Mouse (Mus musculus): ENCODE data around the gene Rps11. TPM values are rescaled to one million over a fixed set of nuclear protein-coding genes. Genes with fewer than 3 reads are reported as not detected.
A peak's percentile ranks its signal among the peaks of the same experiment; 100 is the strongest.
"Not testable (repeated sequence)": the region's sequence is repeated elsewhere in the genome, so short reads cannot be mapped to it uniquely, and the experiment has no call there.

The Rps11 gene
- total RNA-seq, 2 experiments from 2014 or later: 402 to 406 TPM

DNA sequence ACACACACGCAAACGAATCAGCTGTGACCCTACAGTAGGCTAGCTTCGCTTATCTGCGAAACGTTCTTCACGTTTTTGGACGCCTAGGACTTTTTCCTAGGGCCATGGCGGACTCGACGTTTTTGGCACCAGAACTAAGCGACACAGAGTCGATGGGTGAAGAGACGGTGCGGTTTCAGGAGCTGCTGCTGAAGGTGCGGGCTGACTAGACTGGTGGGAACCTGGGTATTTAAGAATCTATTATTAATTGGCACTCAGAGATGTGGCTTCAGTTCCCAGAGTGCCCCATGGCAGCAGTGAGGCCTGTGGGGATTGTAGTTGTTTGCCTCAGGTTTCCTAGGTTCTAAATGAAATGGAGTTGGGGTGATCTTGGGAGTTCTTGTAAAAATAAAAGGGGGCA lies 32.0 kb upstream of the Rps11 start:
- no peak for DNase-seq (ENCODE audit: low spot score in 2 of 2)
- intact Hi-C loops (cut with DNase I): no loop called here

DNA sequence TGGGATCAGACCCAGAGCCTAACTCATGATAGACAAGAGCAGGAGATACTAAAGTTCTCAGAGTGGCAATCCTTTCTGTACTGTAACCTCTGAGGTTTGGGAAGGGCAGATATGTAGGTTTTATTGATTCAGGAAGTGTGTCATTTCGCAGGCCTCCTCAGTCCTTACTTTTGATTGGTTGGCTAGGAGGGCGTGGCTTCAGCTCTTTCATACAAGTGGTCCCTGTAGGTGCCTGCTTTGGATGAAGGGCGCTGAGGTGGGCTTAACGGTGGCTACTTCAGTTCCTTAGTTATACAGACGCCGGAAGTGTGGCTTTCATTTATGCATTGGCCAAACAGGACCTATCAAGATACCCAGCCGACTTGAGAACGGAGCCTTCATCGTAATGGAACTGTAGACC lies 31.4 kb upstream of the Rps11 start:
- no peak for DNase-seq (ENCODE audit: low spot score in 2 of 2)
- intact Hi-C loops (cut with DNase I): no loop called here

DNA sequence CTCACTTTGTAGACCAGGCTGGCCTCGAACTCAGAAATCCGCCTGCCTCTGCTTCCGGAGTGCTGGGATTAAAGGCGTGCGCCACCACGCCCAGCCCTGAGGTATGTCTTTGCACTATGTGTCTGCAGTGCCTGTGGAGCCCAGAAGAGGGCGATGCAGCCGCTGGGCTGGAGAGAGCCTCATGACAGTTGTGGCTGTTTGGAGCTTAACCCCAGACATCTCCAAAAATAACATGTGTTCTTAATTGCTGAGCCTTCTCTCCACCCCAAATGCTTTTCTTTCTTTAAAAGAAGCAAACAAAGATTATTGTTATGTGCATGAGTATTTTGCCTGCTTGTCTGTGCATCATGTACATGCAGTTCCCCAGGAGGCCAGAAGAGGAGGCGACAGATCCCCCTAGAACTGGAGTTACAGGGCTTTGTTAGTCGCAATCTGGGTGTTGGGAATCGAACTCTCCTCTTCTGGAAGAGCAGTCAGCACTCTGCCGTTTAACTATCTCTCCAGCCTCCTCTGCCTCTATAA lies 30.8 kb upstream of the Rps11 start:
- intact Hi-C loops (cut with DNase I): no loop called here
- peak; percentile 56 to 78 for DNase-seq (ENCODE audit: low spot score in 2 of 2)

DNA sequence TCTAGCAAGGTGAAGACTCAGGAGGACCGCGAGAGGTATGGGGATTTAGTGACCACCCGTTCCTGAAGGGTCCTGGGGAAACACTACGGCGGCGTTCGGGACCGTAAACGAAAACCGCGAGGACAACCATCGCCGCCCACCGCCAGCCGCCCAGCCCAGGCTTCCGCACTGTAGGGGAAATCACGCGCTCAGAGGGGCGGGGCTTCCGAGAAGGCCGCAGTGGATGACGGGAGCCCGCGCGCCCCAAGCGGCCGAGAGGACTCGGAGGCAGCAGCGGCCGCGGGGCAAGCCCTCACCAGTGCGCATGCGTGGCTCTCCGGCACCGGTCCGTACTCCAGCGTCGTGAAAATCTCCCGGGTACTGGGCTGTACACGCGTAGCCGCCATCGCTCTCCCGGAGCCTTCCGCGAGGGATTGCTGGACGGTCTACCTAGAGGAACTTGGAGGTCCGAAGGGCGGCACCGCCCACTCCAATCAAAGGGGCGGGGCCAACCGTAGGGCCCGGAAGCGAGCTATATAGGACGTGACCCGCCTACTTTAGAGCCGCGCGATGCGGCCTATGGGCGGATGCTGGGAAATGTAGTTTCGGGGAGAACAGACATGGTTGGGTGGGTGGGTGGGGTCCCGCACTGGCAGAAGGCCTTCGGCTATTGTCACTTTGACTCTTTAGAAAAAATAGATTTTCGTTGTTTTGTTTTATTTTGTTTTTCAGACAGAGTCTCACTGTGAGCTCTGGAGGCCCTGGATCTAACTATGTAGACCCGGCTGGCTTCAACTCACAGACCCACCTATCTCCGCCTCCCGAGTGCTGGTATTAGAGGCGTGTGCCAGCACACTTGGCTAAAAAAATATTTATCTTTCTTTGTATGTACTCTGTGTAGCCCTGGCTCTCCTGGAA lies 30.1 kb upstream of the Rps11 start, which contains the start of the genes Pih1d1 and Aldh16a1:
Gene Pih1d1, plus strand, starts transcription at position 208 of the 897 bp plus-strand sequence.
Gene Aldh16a1, minus strand, starts transcription at position 489 of the 897 bp plus-strand sequence.
- intact Hi-C loops (cut with DNase I): no loop called here
- peak; percentile 97 to 98 for DNase-seq (ENCODE audit: low spot score in 2 of 2)

DNA sequence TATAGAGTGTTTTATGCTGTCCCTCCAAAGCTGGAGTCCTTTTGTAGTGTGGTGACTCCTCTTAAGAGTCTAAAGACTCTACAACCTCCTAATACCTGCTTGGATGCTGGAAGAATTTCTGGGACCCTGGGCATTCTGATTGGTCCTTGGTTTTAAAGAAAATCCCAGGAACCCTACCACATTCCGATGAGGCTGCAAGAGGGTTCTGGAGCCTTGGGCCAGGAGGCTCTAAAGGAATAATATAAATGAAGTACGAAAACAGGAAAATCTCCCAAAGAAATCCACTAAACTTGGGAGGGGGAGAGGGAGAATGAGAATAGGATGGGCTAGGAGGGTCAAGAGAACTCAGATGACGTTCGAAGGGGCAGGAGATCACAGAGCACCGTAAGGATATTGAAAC lies 29.3 kb upstream of the Rps11 start:
- intact Hi-C loops (cut with DNase I): no loop called here
- no peak for DNase-seq (ENCODE audit: low spot score in 2 of 2)

DNA sequence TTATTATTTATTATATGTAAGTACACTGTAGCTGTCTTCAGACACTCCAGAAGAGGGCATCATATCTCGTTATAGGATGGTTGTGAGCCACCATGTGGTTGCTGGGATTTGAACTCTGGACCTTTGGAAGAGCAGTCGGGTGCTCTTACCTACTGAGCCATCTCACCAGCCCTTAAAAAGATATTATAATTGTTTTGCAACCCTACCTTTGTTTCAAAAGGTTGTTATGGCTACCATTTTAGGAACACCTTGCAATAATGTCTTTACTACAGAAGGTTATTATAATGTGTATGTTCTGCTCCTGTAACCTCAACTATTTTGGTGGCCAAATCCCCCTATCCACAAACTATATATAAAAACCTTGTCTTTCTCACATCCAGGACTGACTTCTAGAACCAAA lies 28.8 kb upstream of the Rps11 start:
- intact Hi-C loops (cut with DNase I); DNase-seq (ENCODE audit: low spot score in 2 of 2): not testable (repeated sequence)

DNA sequence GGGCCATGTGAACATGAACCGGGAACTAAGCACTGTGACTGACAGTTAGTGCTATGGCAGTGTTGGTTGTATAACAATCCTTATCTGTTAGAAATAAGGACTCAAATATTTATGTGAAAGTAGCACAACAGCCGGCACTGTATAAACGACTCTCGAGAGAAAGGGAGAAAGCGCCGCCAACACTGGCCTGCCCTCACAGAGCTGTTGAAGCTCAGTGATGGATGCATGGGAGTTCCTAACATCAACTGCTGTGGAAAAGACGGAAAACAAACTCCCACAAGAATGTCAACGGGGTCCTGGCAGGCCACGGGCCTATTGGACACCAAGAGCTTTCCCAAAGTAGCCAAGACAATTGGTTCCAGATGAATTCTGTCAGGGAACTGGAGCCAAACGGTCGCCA lies 27.1 kb upstream of the Rps11 start:
- DNase-seq (ENCODE audit: low spot score in 2 of 2): no peak
- intact Hi-C loops (cut with DNase I): no loop called here

DNA sequence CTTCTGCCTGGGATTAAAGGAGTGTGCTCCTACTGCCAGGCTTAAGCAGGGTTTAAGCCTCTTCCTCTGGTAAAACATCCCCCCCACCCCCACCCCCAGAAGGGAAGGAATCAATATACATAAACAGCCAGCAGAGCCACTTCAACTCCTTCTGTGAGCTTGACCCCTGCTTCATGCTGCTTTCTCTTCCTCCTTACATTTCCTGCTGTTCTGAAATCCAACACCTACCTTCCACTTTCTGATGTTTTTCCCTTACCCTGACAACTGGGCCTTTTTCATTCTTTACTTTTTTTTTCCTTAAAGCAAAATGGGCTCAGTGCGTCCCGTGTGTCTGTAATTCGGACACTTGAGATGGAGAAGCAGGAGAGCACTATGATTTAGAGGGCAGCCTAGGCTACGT lies 26.1 kb upstream of the Rps11 start:
- intact Hi-C loops (cut with DNase I): no loop called here
- DNase-seq (ENCODE audit: low spot score in 2 of 2): no peak

DNA sequence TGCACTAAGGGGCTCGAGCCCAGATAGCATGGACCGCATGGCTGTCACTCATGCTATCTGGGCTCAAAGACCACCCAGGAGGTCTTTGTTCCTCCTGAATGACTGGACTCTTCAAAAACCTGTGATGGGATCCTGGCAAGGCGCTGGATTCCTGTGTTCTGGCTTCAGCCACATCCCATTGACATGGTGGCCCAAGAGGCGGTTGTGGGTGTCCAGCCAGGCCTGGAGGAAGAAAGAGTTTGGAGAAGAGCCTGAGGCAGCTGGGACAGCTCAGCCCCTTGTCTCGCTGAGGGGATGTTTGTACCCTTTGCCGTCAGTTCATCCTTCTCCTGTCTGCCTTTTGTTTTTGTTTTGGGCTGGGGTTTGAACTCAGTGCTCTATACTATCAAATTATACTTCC lies 25.3 kb upstream of the Rps11 start:
- no peak for DNase-seq (ENCODE audit: low spot score in 2 of 2)
- intact Hi-C loops (cut with DNase I): no loop called here

DNA sequence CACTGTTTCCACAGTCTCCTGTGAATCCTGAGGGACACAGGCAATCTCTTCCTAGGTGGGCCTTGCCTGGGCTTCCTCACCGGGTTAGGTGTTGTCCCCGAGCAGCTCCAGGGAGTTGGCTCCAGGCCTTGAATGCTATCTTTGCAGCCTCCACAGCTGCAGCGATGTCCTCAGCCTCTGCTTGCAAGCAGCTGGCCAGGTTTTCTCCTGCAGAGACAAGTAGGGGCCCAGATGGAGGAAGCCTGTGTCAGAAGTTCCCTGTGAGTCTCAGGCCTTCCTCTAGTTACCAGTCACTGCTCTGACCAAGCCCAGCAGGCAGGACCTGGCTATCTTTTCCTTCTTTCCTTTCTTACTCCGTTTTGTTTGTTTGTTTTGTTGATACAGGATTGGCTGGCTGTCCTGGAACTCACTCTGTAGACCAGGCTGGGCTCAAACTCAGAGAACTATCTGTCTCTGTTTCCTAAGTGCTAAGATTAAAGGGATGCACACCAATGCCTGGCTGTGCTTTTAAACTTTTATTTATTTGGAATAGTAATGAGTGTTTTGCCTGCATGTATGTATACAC lies 24.4 kb upstream of the Rps11 start:
- intact Hi-C loops (cut with DNase I): no loop called here
- no peak for DNase-seq (ENCODE audit: low spot score in 2 of 2)

DNA sequence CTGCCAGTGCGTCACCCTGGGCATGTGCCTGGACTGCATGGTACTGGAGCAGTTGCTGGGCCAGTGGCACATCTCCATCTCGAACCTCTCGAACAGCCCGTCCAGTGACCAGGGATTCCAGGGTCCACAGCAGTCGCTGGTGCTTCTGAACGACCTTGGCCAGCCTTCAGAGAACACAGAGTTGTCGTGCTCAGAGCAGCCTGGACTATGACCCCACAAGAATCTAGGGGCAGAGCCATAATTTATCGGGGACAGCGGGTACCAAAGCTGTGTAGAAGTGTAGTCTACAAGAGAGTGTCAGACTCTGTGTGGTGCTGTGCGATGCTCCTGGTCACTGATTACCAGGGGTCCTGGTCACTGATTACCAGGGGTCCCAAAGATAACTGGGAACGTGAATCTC lies 23.7 kb upstream of the Rps11 start:
- no peak for DNase-seq (ENCODE audit: low spot score in 2 of 2)
- intact Hi-C loops (cut with DNase I): no loop called here

DNA sequence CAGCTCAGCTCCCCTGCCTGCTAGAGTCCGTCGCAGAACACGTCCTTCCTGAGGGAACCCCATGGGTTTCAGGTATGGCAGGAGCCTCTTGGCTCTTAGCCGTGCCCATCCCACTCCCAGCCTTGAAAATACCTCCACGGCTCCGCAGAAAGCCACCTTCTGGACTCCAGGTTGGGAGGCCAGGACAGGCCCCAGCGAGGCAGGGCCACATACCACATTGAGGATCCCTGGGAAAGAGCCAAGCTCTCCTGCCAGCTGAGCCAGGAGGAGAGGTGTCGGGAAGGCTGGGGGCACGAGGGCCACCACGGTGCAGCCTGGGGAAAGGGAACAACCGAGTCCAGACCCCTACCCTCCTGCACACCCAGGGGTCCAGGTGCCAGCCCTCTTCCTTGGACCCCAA lies 23.0 kb upstream of the Rps11 start:
- DNase-seq (ENCODE audit: low spot score in 2 of 2): no peak
- intact Hi-C loops (cut with DNase I): no loop called here

DNA sequence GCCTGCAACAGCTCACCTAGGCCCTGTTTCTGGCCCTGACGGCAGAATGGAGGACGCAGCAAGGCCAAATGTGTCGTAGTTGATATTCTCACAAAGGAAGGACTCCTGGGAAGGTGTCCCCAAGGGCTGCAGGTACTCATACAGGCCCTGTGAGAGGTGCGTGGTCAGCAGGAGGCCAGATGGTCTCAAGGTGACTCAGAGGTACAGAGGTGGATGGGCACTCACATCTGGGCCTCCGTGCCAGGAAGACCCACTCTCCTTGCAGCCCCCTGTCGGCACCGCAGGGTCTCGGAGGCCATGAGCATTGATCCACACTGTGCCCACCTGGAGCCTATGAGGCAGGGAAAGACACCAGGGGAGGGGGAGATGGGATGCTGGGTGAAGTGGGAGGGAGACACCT lies 21.2 kb upstream of the Rps11 start:
- intact Hi-C loops (cut with DNase I): no loop called here
- DNase-seq (ENCODE audit: low spot score in 2 of 2): no peak

DNA sequence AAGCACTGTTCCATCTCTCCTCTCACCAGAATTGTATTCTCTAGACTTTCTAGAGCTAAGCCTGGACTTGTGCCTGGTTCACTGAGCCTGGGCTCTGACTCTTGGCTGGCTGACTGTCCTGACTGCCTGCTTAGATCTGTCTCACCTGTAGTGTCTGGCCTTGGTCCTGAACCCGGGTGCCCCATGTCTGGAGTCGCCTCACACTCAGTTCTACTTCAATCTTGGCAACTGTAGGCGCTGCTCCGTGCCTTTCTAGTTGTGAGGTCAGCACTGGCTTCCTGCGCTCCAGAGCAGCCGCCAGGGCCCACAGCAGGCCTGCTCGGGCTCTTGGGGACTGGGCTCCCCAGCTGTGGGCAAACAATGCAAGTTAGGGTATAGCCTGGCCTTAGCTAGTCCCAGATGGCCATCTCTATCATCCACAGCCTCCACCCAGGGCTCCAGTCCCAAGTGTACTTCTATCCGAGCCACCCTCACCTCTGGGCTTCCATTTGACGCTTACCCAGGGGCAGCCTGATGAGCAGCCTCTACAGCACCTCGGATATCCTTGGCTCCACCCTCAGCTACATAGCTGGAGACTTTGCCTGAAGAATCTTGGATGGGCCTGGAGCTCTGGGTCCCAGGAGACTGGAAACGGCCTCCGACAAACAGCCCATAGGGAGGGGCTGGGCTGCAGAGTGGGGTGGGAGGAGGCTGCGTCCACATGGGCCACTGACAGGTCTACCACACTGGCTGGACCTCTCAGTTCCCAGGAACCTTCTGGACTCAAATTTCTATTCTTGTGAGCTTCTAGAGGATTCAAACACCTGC lies 20.3 kb upstream of the Rps11 start:
- intact Hi-C loops (cut with DNase I): no loop called here
- DNase-seq (ENCODE audit: low spot score in 2 of 2): no peak

DNA sequence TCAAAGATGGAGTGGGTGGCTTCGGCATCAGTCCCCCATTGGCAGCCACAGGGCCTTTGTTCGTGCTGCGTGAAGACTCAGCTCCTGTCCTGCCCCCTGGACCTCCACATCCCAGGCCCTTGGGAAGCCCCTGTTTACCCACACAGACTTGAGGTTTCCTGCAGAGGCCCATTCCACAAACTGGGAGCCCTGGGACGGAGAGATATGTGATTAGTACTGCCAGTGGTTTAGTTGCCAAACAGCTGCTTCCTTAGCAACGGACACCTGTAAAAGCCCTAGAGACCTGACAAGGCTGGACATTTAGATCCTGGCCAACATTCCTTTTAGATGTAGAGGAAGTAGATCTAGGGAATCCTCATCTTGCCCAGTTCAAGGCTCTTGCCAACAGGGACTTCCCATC lies 17.7 kb upstream of the Rps11 start:
- no peak for DNase-seq (ENCODE audit: low spot score in 2 of 2)

DNA sequence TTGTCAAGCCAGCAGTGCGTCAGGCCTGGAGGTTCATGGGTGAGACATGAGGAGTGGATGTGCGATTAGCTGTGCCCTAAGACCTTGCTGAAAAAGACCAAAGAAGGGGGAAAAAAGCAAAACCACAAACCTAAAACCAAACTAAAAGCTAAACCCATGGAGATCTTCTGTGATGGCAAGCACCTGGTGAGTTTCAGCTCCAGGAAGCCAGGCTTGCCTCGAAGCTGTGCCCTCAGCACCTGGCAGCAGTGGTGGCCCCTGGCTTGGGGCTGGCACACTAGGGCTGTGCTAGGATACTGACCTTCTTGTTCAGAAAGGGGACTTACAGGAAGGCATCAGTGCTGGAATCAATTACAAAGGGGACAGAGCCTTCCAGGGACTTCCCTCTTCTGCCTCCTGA lies 17.1 kb upstream of the Rps11 start:
- no peak for DNase-seq (ENCODE audit: low spot score in 2 of 2)
- intact Hi-C loops (cut with DNase I): no loop called here

More for the DNA sequence above, 17.7 kb upstream of the Rps11 start:
- intact Hi-C loops (cut with DNase I): no loop called here

DNA sequence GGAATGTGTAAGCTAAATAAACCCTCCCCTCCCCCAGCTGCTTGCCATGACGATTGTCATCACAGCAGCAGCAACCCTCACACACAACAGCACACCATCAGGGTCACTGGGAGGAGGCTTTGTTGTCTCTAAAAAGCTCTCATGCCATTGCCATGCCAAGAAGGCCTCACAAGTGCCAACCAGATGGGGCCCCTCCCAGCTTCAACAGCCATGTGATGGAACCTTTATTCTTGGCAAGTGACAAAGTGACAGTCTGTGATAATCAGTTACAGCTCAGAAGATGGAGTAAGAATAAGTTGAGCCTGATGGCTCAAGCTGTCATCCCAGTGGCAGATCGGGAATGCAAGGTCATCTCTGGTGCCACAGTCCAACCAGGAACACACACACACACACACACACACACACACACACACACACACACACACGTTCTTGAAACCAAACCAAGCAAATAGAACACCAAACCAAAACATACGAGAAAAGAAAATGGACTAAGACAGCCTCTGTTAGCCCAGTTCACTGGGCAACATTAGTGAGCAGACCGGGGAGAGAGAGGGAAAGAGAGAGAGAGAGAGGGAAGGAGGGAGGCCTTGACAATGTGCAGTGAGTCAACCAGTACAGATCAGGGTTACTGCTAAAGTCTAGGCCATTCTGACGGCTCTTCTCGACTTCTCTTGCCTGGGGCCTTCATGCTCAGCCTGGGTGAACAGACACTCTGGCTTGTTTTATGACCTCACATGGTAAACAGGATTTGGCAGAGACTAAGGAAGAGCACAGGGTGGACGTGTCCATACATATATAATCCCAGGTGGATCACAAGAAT lies 15.9 kb upstream of the Rps11 start:
- intact Hi-C loops (cut with DNase I): no loop called here
- no peak for DNase-seq (ENCODE audit: low spot score in 2 of 2)

DNA sequence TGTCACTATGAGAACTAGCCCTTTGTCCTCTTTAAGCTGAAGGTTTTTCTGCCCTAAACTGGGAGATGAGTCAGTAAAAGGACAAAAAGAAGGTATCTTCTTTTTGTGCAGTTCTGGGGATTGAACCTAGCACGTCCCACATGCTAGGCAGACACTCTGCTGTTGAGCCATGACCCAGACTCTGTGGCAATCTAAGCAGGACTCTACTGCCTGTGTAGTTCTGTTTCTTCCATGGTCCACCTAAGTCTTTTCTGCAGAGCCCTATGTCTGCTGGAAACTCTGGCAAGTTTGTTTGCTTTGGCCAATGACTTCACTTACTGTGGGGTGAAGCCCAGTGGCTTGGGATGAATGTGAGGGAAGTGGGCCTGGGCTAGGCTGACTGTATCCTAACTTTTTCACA lies 14.2 kb upstream of the Rps11 start:
- DNase-seq (ENCODE audit: low spot score in 2 of 2): no peak
- intact Hi-C loops (cut with DNase I): no loop called here
